ENCODE assay signal across 10 mouse cellular contexts in the genomic region with DNA sequence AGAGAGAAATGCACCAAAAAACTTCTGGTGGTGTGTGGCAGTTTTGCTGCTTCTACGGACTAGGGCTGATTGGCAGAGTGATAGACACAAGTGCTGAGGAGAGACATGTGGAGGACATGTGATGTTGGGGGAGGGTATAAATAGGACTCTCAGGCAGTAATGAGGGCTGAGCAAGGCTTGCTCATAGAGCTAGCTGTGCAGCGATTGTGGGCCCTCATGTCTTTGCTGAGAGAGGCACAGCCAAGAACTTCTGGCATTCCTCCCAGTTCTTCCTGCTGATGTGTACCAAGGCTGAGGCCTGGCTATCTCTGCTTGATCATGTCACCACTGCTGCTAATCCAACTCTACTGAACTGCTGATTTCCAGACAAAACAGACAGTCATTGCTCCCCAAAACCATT.
A peak's percentile ranks its signal among the peaks of the same experiment; 100 is the strongest.
DNase-seq lines count a peak whose midpoint lies in the region; ATAC-seq and TF ChIP-seq lines count a peak whose summit lies in the region.
"Had no signal": no experiment of that assay in that cellular context is flagged by ENCODE, and none has a peak within 500 bp of the region (broad histone marks: within the 10 kb centered on the region; RNA-seq: fewer than 3 reads in every experiment).

No protein-coding gene starts in this region.

- H3K27me3 ChIP-seq in lung, embryonic 14.5 days (ENCODE audit: insufficient read depth, low read length) = no peaks in the 10 kb centered on the region
- H3K27me3 ChIP-seq: embryonic facial prominence, embryonic 15.5 days; limb, embryonic 13.5 days had no signal

- H3K4me1 ChIP-seq in lung, embryonic 14.5 days (ENCODE audit: insufficient read depth) = peaks cover 15% of the 10 kb centered on the region; the same call in 1 of the 2 replicates
- H3K4me1 ChIP-seq: embryonic facial prominence, embryonic 15.5 days had no signal

- H3K36me3 ChIP-seq in lung, embryonic 14.5 days (ENCODE audit: insufficient read depth) = no peaks in the 10 kb centered on the region
- H3K36me3 ChIP-seq: embryonic facial prominence, embryonic 15.5 days; limb, embryonic 13.5 days had no signal

- ATAC-seq in frontal cortex, adult (ENCODE audit: low TSS enrichment) = peak; percentile 88
- peak; percentile 82 for ATAC-seq in lung, embryonic 14.5 days (ENCODE audit: insufficient read depth)
- ATAC-seq in megakaryocyte, adult 5-6 weeks (ENCODE audit: poor library complexity, severe bottlenecking) = no peak

- no peak overlapping the region for H3K4me2 ChIP-seq in lung, embryonic 14.5 days
- H3K4me2 ChIP-seq: embryonic facial prominence, embryonic 15.5 days; limb, embryonic 13.5 days had no signal

- WGBS in lung, embryonic 14.5 days = 52% methylated on average over 2 of the region's 2 CpGs

- H3K4me3 ChIP-seq in lung, embryonic 14.5 days (ENCODE audit: low read depth, low read length) = no peak overlapping the region
- H3K4me3 ChIP-seq: embryonic facial prominence, embryonic 15.5 days; limb, embryonic 13.5 days had no signal

- no peak overlapping the region for H3K9ac ChIP-seq in lung, embryonic 14.5 days
- H3K9ac ChIP-seq: embryonic facial prominence, embryonic 15.5 days; limb, embryonic 13.5 days had no signal

- no peak for DNase-seq in frontal cortex, postnatal 10 days (ENCODE audit: low spot score in 2 of 2)
- DNase-seq in ovary, postnatal 36 days (ENCODE audit: low spot score) = peak; percentile 40
- no peak for DNase-seq in ovary, postnatal 10 days (ENCODE audit: low spot score)
- DNase-seq in gastrocnemius, postnatal 25 days = peak; percentile 56
- peak; percentile 92 for DNase-seq in lung, embryonic 14.5 days
- no peak for DNase-seq in embryo, embryonic 11 days

- peak overlapping the region; percentile 70; the same call in 1 of the 2 replicates for H3K27ac ChIP-seq in lung, embryonic 14.5 days (ENCODE audit: low read depth)
- H3K27ac ChIP-seq: embryonic facial prominence, embryonic 15.5 days; limb, embryonic 13.5 days had no signal

- no peaks in the 10 kb centered on the region for H3K9me3 ChIP-seq in lung, embryonic 14.5 days (ENCODE audit: low read depth, low read length)
- H3K9me3 ChIP-seq: embryonic facial prominence, embryonic 15.5 days; limb, embryonic 13.5 days had no signal

- no peak for TF ChIP-seq CTCF in lung, embryonic 14.5 days (IDR thresholded peaks at IDR 0.05; ENCODE audit: low read depth)

Comparison
In these comparisons a context has a peak if more than half of its experiments do, and no peak if none do; other contexts are left out.
1. DNase-seq: peak in ovary, postnatal 36 days (single experiment), gastrocnemius, postnatal 25 days (single experiment) and lung, embryonic 14.5 days (single experiment); none in frontal cortex, postnatal 10 days (0 of 2), ovary, postnatal 10 days (single experiment) and embryo, embryonic 11 days (single experiment).